20 mouse cellular contexts compared by ENCODE assay signal in the genomic region with DNA sequence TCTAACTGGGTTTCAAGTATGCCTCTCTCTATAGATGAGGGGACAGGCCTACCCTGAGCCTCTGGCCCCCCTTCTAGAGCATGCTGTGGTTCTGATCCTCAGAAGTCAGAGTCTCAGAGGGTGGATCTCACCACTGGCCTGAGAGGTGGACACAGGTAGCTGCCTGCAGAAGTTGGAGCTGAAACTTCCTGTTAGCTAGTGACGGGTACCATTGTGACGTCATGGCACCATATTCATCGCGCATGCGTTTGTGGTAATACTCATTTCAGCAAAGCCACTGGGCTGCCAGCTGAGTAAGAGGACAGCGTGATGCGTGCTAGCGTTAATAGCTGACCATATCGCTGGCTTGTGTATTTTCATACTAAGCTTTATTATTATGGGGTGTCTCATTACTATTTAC. TPM values are rescaled to one million over a fixed set of nuclear protein-coding genes. Genes with fewer than 3 reads are reported as not detected.
DNase-seq lines count a peak whose midpoint lies in the region; ATAC-seq and TF ChIP-seq lines count a peak whose summit lies in the region.
"Had no signal": no experiment of that assay in that cellular context is flagged by ENCODE, and none has a peak within 500 bp of the region (broad histone marks: within the 10 kb centered on the region; RNA-seq: fewer than 3 reads in every experiment).

No protein-coding gene starts in this region.

- no peaks in the 10 kb centered on the region; the same call in 1 of the 2 replicates for H3K27me3 ChIP-seq in lung, embryonic 15.5 days
- 0 out of 2 replicates have a peak, but pooled peaks cover 3% of the 10 kb centered on the region for H3K27me3 ChIP-seq in embryonic facial prominence, embryonic 13.5 days
- peaks cover 62% of the 10 kb centered on the region for H3K27me3 ChIP-seq in megakaryocyte, embryonic 14.5 days (replicated peaks)
- no peaks in the 10 kb centered on the region for H3K27me3 ChIP-seq in stomach, embryonic 15.5 days (replicated peaks)
- H3K27me3 ChIP-seq in forebrain, postnatal 0 days (ENCODE audit: insufficient read depth, low read length), result no peaks in the 10 kb centered on the region; the same call in 1 of the 2 replicates

- H3K9ac ChIP-seq in lung, embryonic 15.5 days, result no peak overlapping the region
- no peak overlapping the region for H3K9ac ChIP-seq in embryonic facial prominence, embryonic 13.5 days
- no peak overlapping the region for H3K9ac ChIP-seq in stomach, embryonic 15.5 days
- no peak overlapping the region for H3K9ac ChIP-seq in forebrain, postnatal 0 days
- H3K9ac ChIP-seq: hindbrain, embryonic 14.5 days; liver, embryonic 14.5 days had no signal

- TF ChIP-seq CTCF in forebrain, postnatal 0 days (IDR thresholded peaks at IDR 0.05; ENCODE audit: low read depth), result no peak

- no peaks in the 10 kb centered on the region for H3K36me3 ChIP-seq in lung, embryonic 15.5 days
- no peaks in the 10 kb centered on the region for H3K36me3 ChIP-seq in embryonic facial prominence, embryonic 13.5 days
- H3K36me3 ChIP-seq in megakaryocyte, embryonic 14.5 days (replicated peaks; ENCODE audit: low read length), result no peaks in the 10 kb centered on the region
- H3K36me3 ChIP-seq in stomach, embryonic 15.5 days, result no peaks in the 10 kb centered on the region
- no peaks in the 10 kb centered on the region for H3K36me3 ChIP-seq in forebrain, postnatal 0 days (ENCODE audit: insufficient read depth)
- H3K36me3 ChIP-seq: neural tube, embryonic 13.5 days had no signal

- peak overlapping the region; percentile 76 for H3K27ac ChIP-seq in lung, embryonic 15.5 days
- no peak overlapping the region; the same call in 1 of the 2 replicates for H3K27ac ChIP-seq in embryonic facial prominence, embryonic 13.5 days
- H3K27ac ChIP-seq in stomach, embryonic 15.5 days, result peak overlapping the region; percentile 90
- no peak overlapping the region for H3K27ac ChIP-seq in forebrain, postnatal 0 days (ENCODE audit: low read depth, low read length)
- H3K27ac ChIP-seq: hindbrain, embryonic 14.5 days; kidney, postnatal 0 days; layer of hippocampus, adult 2 months; liver, embryonic 14.5 days had no signal

- no peak overlapping the region for H3K4me3 ChIP-seq in lung, embryonic 15.5 days
- no peak overlapping the region for H3K4me3 ChIP-seq in embryonic facial prominence, embryonic 13.5 days
- peak overlapping the region; percentile 21 for H3K4me3 ChIP-seq in megakaryocyte, embryonic 14.5 days (replicated peaks)
- H3K4me3 ChIP-seq in stomach, embryonic 15.5 days (replicated peaks), result no peak overlapping the region
- no peak overlapping the region for H3K4me3 ChIP-seq in forebrain, postnatal 0 days (ENCODE audit: low read depth, low read length)
- H3K4me3 ChIP-seq: layer of hippocampus, adult 2 months; neural tube, embryonic 13.5 days had no signal

- peak overlapping the region; percentile 44; the same call in 1 of the 2 replicates for H3K4me2 ChIP-seq in lung, embryonic 15.5 days
- peak overlapping the region; percentile 40 for H3K4me2 ChIP-seq in embryonic facial prominence, embryonic 13.5 days
- H3K4me2 ChIP-seq in stomach, embryonic 15.5 days, result no peak overlapping the region; the same call in 1 of the 2 replicates
- no peak overlapping the region for H3K4me2 ChIP-seq in forebrain, postnatal 0 days (ENCODE audit: low read depth)
- H3K4me2 ChIP-seq: hindbrain, embryonic 14.5 days had no signal

- H3K9me3 ChIP-seq in lung, embryonic 15.5 days, result no peaks in the 10 kb centered on the region
- no peaks in the 10 kb centered on the region for H3K9me3 ChIP-seq in embryonic facial prominence, embryonic 13.5 days
- H3K9me3 ChIP-seq in megakaryocyte, embryonic 14.5 days, result no peaks in the 10 kb centered on the region
- H3K9me3 ChIP-seq in stomach, embryonic 15.5 days, result no peaks in the 10 kb centered on the region
- no peaks in the 10 kb centered on the region for H3K9me3 ChIP-seq in forebrain, postnatal 0 days (ENCODE audit: low read length)
- H3K9me3 ChIP-seq: neural tube, embryonic 13.5 days had no signal

- 77% methylated on average over 9 of the region's 9 CpGs for WGBS in lung, embryonic 15.5 days
- WGBS in embryonic facial prominence, embryonic 13.5 days, result 89% methylated on average over 9 of the region's 9 CpGs
- WGBS in stomach, embryonic 15.5 days, result 87% methylated on average over 9 of the region's 9 CpGs
- 96% methylated on average over 9 of the region's 9 CpGs for WGBS in forebrain, postnatal 0 days

- no peak for ATAC-seq in lung, embryonic 15.5 days (ENCODE audit: borderline replicate concordance, extremely low read depth, low FRiP score, low TSS enrichment)
- no peak for ATAC-seq in embryonic facial prominence, embryonic 13.5 days (ENCODE audit: insufficient number of reproducible peaks, insufficient read depth, low FRiP score, low TSS enrichment, low read depth)
- ATAC-seq in stomach, embryonic 15.5 days (ENCODE audit: insufficient read depth, low FRiP score, low read depth), result no peak
- no peak for ATAC-seq in forebrain, postnatal 0 days

- peaks cover 26% of the 10 kb centered on the region for H3K4me1 ChIP-seq in lung, embryonic 15.5 days
- peaks cover 26% of the 10 kb centered on the region for H3K4me1 ChIP-seq in embryonic facial prominence, embryonic 13.5 days
- peaks cover 19% of the 10 kb centered on the region for H3K4me1 ChIP-seq in megakaryocyte, embryonic 14.5 days
- H3K4me1 ChIP-seq in stomach, embryonic 15.5 days, result peaks cover 13% of the 10 kb centered on the region
- H3K4me1 ChIP-seq in forebrain, postnatal 0 days (ENCODE audit: insufficient read depth), result no peaks in the 10 kb centered on the region

- no peak for DNase-seq in lung, postnatal 4 days
- no peak for DNase-seq in forebrain, postnatal 0 days
- DNase-seq in kidney, postnatal 25 days, result no peak
- DNase-seq in adrenal gland, postnatal 4 days (ENCODE audit: low spot score in 2 of 2), result no peak
- DNase-seq: cerebellum, postnatal 25 days; gastrocnemius, postnatal 14 days; heart, postnatal 10 days; kidney, adult 11 months; midbrain, embryonic 14.5 days; thymus, adult 2 months had no signal

RNA-seq across cellular contexts. Expression of a gene that starts 6.9 kb away (rescaled TPM):
- polyA plus RNA-seq in lung, embryonic 15.5 days (2015; fragmentation: Nextera tagmentation; extraction: Ambion mirVana), result 10.3 and 10.6 TPM in 2 replicates
- polyA plus RNA-seq in embryonic facial prominence, embryonic 13.5 days (2015; fragmentation: Nextera tagmentation; extraction: Ambion mirVana), result 5.8 and 6.7 TPM in 2 replicates
- not detected in 2 replicates for polyA plus RNA-seq in megakaryocyte, embryonic 14.5 days (2012; ENCODE audit: insufficient read depth, low replicate concordance)
- polyA plus RNA-seq in stomach, embryonic 15.5 days (2015; fragmentation: Nextera tagmentation; extraction: Ambion mirVana), result 5.5 and 5.7 TPM in 2 replicates
- total RNA-seq in forebrain, postnatal 0 days (2014; rRNA removed), result 3.6 and 5.5 TPM in 2 replicates
- 3.6 and 3.7 TPM in 2 replicates for polyA plus RNA-seq in forebrain, postnatal 0 days (2015; fragmentation: Nextera tagmentation; extraction: Ambion mirVana)
- 1 to 10 TPM in 1 of 2 experiments, under 1 TPM in 1; 0.68 to 2.2 TPM for total RNA-seq in adrenal gland, postnatal 4 days (2021)
- total RNA-seq: gastrocnemius, postnatal 14 days; heart, postnatal 10 days; MEL had no signal

RNA-seq across cellular contexts. Expression of a gene that starts 24.8 kb away (rescaled TPM):
- polyA plus RNA-seq in lung, embryonic 15.5 days (2015; fragmentation: Nextera tagmentation; extraction: Ambion mirVana), result 695 and 737 TPM in 2 replicates
- 771 and 950 TPM in 2 replicates for polyA plus RNA-seq in embryonic facial prominence, embryonic 13.5 days (2015; fragmentation: Nextera tagmentation; extraction: Ambion mirVana)
- 714 and 1,504 TPM in 2 replicates for polyA plus RNA-seq in megakaryocyte, embryonic 14.5 days (2012; ENCODE audit: insufficient read depth, low replicate concordance)
- polyA plus RNA-seq in stomach, embryonic 15.5 days (2015; fragmentation: Nextera tagmentation; extraction: Ambion mirVana), result 694 and 820 TPM in 2 replicates
- total RNA-seq in forebrain, postnatal 0 days (2014; rRNA removed), result 449 and 763 TPM in 2 replicates
- polyA plus RNA-seq in forebrain, postnatal 0 days (2015; fragmentation: Nextera tagmentation; extraction: Ambion mirVana), result 491 and 597 TPM in 2 replicates
- total RNA-seq in adrenal gland, postnatal 4 days (2021), result 100 to 1,000 TPM; 667 to 692 TPM

RNA-seq across cellular contexts. Expression of a gene that starts 54.5 kb away (rescaled TPM):
- 166 and 172 TPM in 2 replicates for polyA plus RNA-seq in lung, embryonic 15.5 days (2015; fragmentation: Nextera tagmentation; extraction: Ambion mirVana)
- polyA plus RNA-seq in embryonic facial prominence, embryonic 13.5 days (2015; fragmentation: Nextera tagmentation; extraction: Ambion mirVana), result 195 and 207 TPM in 2 replicates
- polyA plus RNA-seq in megakaryocyte, embryonic 14.5 days (2012; ENCODE audit: insufficient read depth, low replicate concordance), result 112 and 150 TPM in 2 replicates
- polyA plus RNA-seq in stomach, embryonic 15.5 days (2015; fragmentation: Nextera tagmentation; extraction: Ambion mirVana), result 153 and 162 TPM in 2 replicates
- total RNA-seq in forebrain, postnatal 0 days (2014; rRNA removed), result 128 and 168 TPM in 2 replicates
- polyA plus RNA-seq in forebrain, postnatal 0 days (2015; fragmentation: Nextera tagmentation; extraction: Ambion mirVana), result 507 and 639 TPM in 2 replicates
- total RNA-seq in adrenal gland, postnatal 4 days (2021), result 10 to 100 TPM; 59.4 to 60.4 TPM

Comparison
In these comparisons a context has a peak if more than half of its experiments do, and no peak if none do; other contexts are left out.
1. H3K27ac ChIP-seq: peak in lung, embryonic 15.5 days (single experiment) and stomach, embryonic 15.5 days (single experiment); none in embryonic facial prominence, embryonic 13.5 days (single experiment) and forebrain, postnatal 0 days (single experiment).
2. H3K4me2 ChIP-seq: peak in lung, embryonic 15.5 days (single experiment) and embryonic facial prominence, embryonic 13.5 days (single experiment); none in stomach, embryonic 15.5 days (single experiment) and forebrain, postnatal 0 days (single experiment).